Mouse (Mus musculus): ENCODE data around the gene Bcl9.

DNA sequence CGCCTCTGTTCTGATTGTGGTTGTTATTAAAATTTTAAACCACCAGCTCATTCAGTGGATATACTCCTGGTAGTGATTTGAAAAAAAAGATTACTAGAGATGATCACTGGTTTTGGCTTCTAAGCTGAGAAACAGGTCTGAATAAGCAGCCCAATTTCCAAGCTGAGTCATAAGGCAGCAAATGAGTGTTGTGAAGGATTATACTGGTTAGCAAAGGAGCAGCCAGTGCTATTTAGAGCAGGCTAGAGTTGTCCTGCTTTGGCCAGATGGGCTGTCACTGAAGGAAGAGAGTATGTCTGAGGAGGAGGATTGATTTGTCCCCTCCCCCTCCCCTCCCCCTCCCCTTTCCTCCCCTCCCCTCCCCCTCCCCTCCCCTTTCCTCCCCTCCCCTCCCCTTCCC is 29.6 kb upstream of the Bcl9 start:
- TF ChIP-seq CTCF (IDR thresholded peaks at IDR 0.05; ENCODE audit: control insufficient read depth, insufficient read depth, insufficient read length) (no peak), MAX (IDR thresholded peaks at IDR 0.05) (no peak)
